Mouse (Mus musculus): ENCODE results near the gene Tm9sf1. TPM values are rescaled to one million over a fixed set of nuclear protein-coding genes. Genes with fewer than 3 reads are reported as not detected.

Tm9sf1 gene
- polyA plus RNA-seq, 1 experiment: 46.7 TPM

GRCm38 (mm10) chr14:55618486-55619195, 25.0 kb downstream of the Tm9sf1 start:
- H3K4me3 ChIP-seq (replicated peaks; ENCODE audit: control insufficient read depth, low read depth, low read length): peak overlapping the region; percentile 61
- WGBS: 14% methylated on average over 22 of the region's 22 CpGs
- TF ChIP-seq CTCF (IDR thresholded peaks at IDR 0.05; ENCODE audit: control insufficient read depth, insufficient read depth, low read length): no peak
- TF ChIP-seq POLR2A (IDR thresholded peaks at IDR 0.05; ENCODE audit: borderline replicate concordance, control insufficient read depth, low read depth, low read length): no peak
- peak overlapping the region; percentile 20 for H3K27ac ChIP-seq (ENCODE audit: control insufficient read depth, insufficient read depth, low read depth, low read length, poor library complexity)
- no peaks in the 10 kb centered on the region; the same call in 1 of the 2 replicates for H3K4me1 ChIP-seq (ENCODE audit: control insufficient read depth, insufficient read depth, low read length)

GRCm38 (mm10) chr14:55617822-55618221, 25.8 kb downstream of the Tm9sf1 start, which contains the start of gene Rec8:
Gene Rec8 (plus strand): TSS chr14:55618037.
- no peaks in the 10 kb centered on the region; the same call in 1 of the 2 replicates for H3K4me1 ChIP-seq (ENCODE audit: control insufficient read depth, insufficient read depth, low read length)
- peak within 1 kb of the TSS; percentile 61 for H3K4me3 ChIP-seq (replicated peaks; ENCODE audit: control insufficient read depth, low read depth, low read length)
- TF ChIP-seq POLR2A (IDR thresholded peaks at IDR 0.05; ENCODE audit: borderline replicate concordance, control insufficient read depth, low read depth, low read length) (no peak), CTCF (IDR thresholded peaks at IDR 0.05; ENCODE audit: control insufficient read depth, insufficient read depth, low read length) (no peak)
- peak within 1 kb of the TSS; percentile 20 for H3K27ac ChIP-seq (ENCODE audit: control insufficient read depth, insufficient read depth, low read depth, low read length, poor library complexity)
- 32% methylated on average over 21 of the region's 21 CpGs for WGBS

GRCm38 (mm10) chr14:55616844-55617243, 26.8 kb downstream of the Tm9sf1 start:
- Histone ChIP-seq H3K4me1 (ENCODE audit: control insufficient read depth, insufficient read depth, low read length) (no peaks in the 10 kb centered on the region; the same call in 1 of the 2 replicates), H3K27ac (ENCODE audit: control insufficient read depth, insufficient read depth, low read depth, low read length, poor library complexity) (no peak overlapping the region), H3K4me3 (replicated peaks; ENCODE audit: control insufficient read depth, low read depth, low read length) (no peak overlapping the region)
- 74% methylated on average over 2 of the region's 2 CpGs for WGBS
- TF ChIP-seq CTCF (IDR thresholded peaks at IDR 0.05; ENCODE audit: control insufficient read depth, insufficient read depth, low read length) (no peak), POLR2A (IDR thresholded peaks at IDR 0.05; ENCODE audit: borderline replicate concordance, control insufficient read depth, low read depth, low read length) (no peak)

- H3K4me1 ChIP-seq (ENCODE audit: control insufficient read depth, insufficient read depth, low read length): no peaks in the 10 kb centered on the region; the same call in 1 of the 2 replicates
- H3K4me3 ChIP-seq (replicated peaks; ENCODE audit: control insufficient read depth, low read depth, low read length): no peak overlapping the region
- WGBS: 81% methylated on average over 2 of the region's 2 CpGs
- TF ChIP-seq CTCF (IDR thresholded peaks at IDR 0.05; ENCODE audit: control insufficient read depth, insufficient read depth, low read length) (no peak), POLR2A (IDR thresholded peaks at IDR 0.05; ENCODE audit: borderline replicate concordance, control insufficient read depth, low read depth, low read length) (no peak)
- no peak overlapping the region for H3K27ac ChIP-seq (ENCODE audit: control insufficient read depth, insufficient read depth, low read depth, low read length, poor library complexity)
Measured at GRCm38 (mm10) chr14:55615876-55616275, 27.7 kb downstream of the Tm9sf1 start.

- H3K27ac ChIP-seq (ENCODE audit: control insufficient read depth, insufficient read depth, low read depth, low read length, poor library complexity): no peak overlapping the region
- no peak overlapping the region for H3K4me3 ChIP-seq (replicated peaks; ENCODE audit: control insufficient read depth, low read depth, low read length)
- TF ChIP-seq CTCF (IDR thresholded peaks at IDR 0.05; ENCODE audit: control insufficient read depth, insufficient read depth, low read length) (no peak), POLR2A (IDR thresholded peaks at IDR 0.05; ENCODE audit: borderline replicate concordance, control insufficient read depth, low read depth, low read length) (no peak)
- WGBS: 64% methylated on average over 7 of the region's 7 CpGs
- H3K4me1 ChIP-seq (ENCODE audit: control insufficient read depth, insufficient read depth, low read length): no peaks in the 10 kb centered on the region; the same call in 1 of the 2 replicates
Measured at GRCm38 (mm10) chr14:55614565-55615178, 28.9 kb downstream of the Tm9sf1 start.

GRCm38 (mm10) chr14:55613346-55613745, 30.3 kb downstream of the Tm9sf1 start:
- Histone ChIP-seq H3K27ac (ENCODE audit: control insufficient read depth, insufficient read depth, low read depth, low read length, poor library complexity) (no peak overlapping the region), H3K4me1 (ENCODE audit: control insufficient read depth, insufficient read depth, low read length) (no peaks in the 10 kb centered on the region; the same call in 1 of the 2 replicates), H3K4me3 (replicated peaks; ENCODE audit: control insufficient read depth, low read depth, low read length) (no peak overlapping the region)
- TF ChIP-seq CTCF (IDR thresholded peaks at IDR 0.05; ENCODE audit: control insufficient read depth, insufficient read depth, low read length) (no peak), POLR2A (IDR thresholded peaks at IDR 0.05; ENCODE audit: borderline replicate concordance, control insufficient read depth, low read depth, low read length) (no peak)
- WGBS: 56% methylated on average over 6 of the region's 6 CpGs

- WGBS: 94% methylated on average over 6 of the region's 6 CpGs
- no peak overlapping the region for H3K4me3 ChIP-seq (replicated peaks; ENCODE audit: control insufficient read depth, low read depth, low read length)
- no peak overlapping the region for H3K27ac ChIP-seq (ENCODE audit: control insufficient read depth, insufficient read depth, low read depth, low read length, poor library complexity)
- H3K4me1 ChIP-seq (ENCODE audit: control insufficient read depth, insufficient read depth, low read length): peaks cover 5% of the 10 kb centered on the region; the same call in 1 of the 2 replicates
- TF ChIP-seq POLR2A (IDR thresholded peaks at IDR 0.05; ENCODE audit: borderline replicate concordance, control insufficient read depth, low read depth, low read length): no peak
- no peak for TF ChIP-seq CTCF (IDR thresholded peaks at IDR 0.05; ENCODE audit: control insufficient read depth, insufficient read depth, low read length)
Measured at GRCm38 (mm10) chr14:55608339-55608738, 35.3 kb downstream of the Tm9sf1 start.

- H3K4me3 ChIP-seq (replicated peaks; ENCODE audit: control insufficient read depth, low read depth, low read length): peak overlapping the region; percentile 46
- no peak overlapping the region for H3K27ac ChIP-seq (ENCODE audit: control insufficient read depth, insufficient read depth, low read depth, low read length, poor library complexity)
- TF ChIP-seq POLR2A (IDR thresholded peaks at IDR 0.05; ENCODE audit: borderline replicate concordance, control insufficient read depth, low read depth, low read length) (no peak), CTCF (IDR thresholded peaks at IDR 0.05; ENCODE audit: control insufficient read depth, insufficient read depth, low read length) (no peak)
- 75% methylated on average over 16 of the region's 16 CpGs for WGBS
- peaks cover 7% of the 10 kb centered on the region; the same call in 1 of the 2 replicates for H3K4me1 ChIP-seq (ENCODE audit: control insufficient read depth, insufficient read depth, low read length)
Measured at GRCm38 (mm10) chr14:55605743-55606459, 37.7 kb downstream of the Tm9sf1 start.
